Mouse (Mus musculus) intestine, postnatal 0 days (tissue): ENCODE measurements around the gene Sipa1l2. TPM values are rescaled to one million over a fixed set of nuclear protein-coding genes. Genes with fewer than 3 reads are reported as not detected.
"Not testable (repeated sequence)": the region's sequence is repeated elsewhere in the genome, so short reads cannot be mapped to it uniquely, and the experiment has no call there.

ENCODE experiments used
- ATAC-seq: fragments of 200-750 bp; cut with Nextera tagmentation; 2 replicates; pipeline ENCODE4 v1.8.0; 2017; ENCODE audit warnings: mild to moderate bottlenecking, moderate TSS enrichment, moderate library complexity
- H3K27ac ChIP-seq: fragments of 300-500 bp; sonication (generic); 2 replicates; pipeline ENCODE4 v1.5.1; 2014; ENCODE audit warnings: mild to moderate bottlenecking, low read depth, low read length, moderate library complexity
- H3K27me3 ChIP-seq: fragments of 300-500 bp; sonication (generic); replicated peaks from 2 replicates; pipeline ENCODE4 v1.6.1; 2014; ENCODE audit warnings: low read length, mixed read lengths; ENCODE audit not compliant: control insufficient read depth, insufficient read depth
- H3K36me3 ChIP-seq: fragments of 300-500 bp; sonication (generic); 2 replicates; pipeline ENCODE4 v1.6.1; 2014; ENCODE audit warnings: mild to moderate bottlenecking, moderate library complexity; ENCODE audit not compliant: control insufficient read depth, insufficient read depth
- H3K4me1 ChIP-seq: fragments of 300-500 bp; sonication (generic); replicated peaks from 2 replicates; pipeline ENCODE4 v1.6.1; 2014; ENCODE audit warnings: antibody characterized with exemption, low read length, mixed read lengths; ENCODE audit not compliant: control insufficient read depth, insufficient read depth
- H3K4me2 ChIP-seq: fragments of 300-500 bp; sonication (generic); replicated peaks from 2 replicates; pipeline ENCODE4 v1.6.1; 2014; ENCODE audit warnings: low read depth, mild to moderate bottlenecking, moderate library complexity
- H3K4me3 ChIP-seq: fragments of 300-500 bp; sonication (generic); 2 replicates; pipeline ENCODE4 v1.5.1; 2014; ENCODE audit warnings: low read depth, low read length
- H3K9ac ChIP-seq: fragments of 300-500 bp; sonication (generic); 2 replicates; pipeline ENCODE4 v1.6.1; 2014; ENCODE audit warnings: mild to moderate bottlenecking, low read depth, low read length
- H3K9me3 ChIP-seq: fragments of 300-500 bp; sonication (generic); 2 replicates; pipeline ENCODE4 v1.6.1; 2016; ENCODE audit warnings: mixed run types; ENCODE audit not compliant: control insufficient read depth
- CTCF ChIP-seq: sonication (generic); IDR thresholded peaks from 2 replicates; pipeline ENCODE4 v1.5.1; 2016; ENCODE audit warnings: low read depth, mild to moderate bottlenecking, control low read depth, antibody characterized with exemption, moderate library complexity
- WGBS: fragments of 180-500 bp; shearing (Covaris S2); extraction: QIAGEN DNeasy Blood & Tissue Kit; methylation state at CpG from one replicate; pipeline ENCODE4 v1.1.7; 2014; 5-methylcytosine and 5-hydroxymethylcytosine counted together
- polyA plus RNA-seq: library from polyadenylated mRNA; unstranded; fragments of >200 nt; fragmentation: Nextera tagmentation; extraction: Ambion mirVana; gene quantifications from 2 replicates; pipeline ENCODE4 v1.2.1, GENCODE M21; 2015

The Sipa1l2 gene
- polyA plus RNA-seq, 1 experiment from 2014 or later = 4.5 TPM

GRCm38 (mm10) chr8:125527941-125528340 is 41.7 kb downstream of the Sipa1l2 start:
- peaks cover 12% of the 10 kb centered on the region; the same call in 1 of the 2 replicates for H3K4me1 ChIP-seq
- ATAC-seq = no peak
- H3K27ac ChIP-seq = no peak overlapping the region
- no peaks in the 10 kb centered on the region for H3K27me3 ChIP-seq
- WGBS = 76% methylated on average over 3 of the region's 3 CpGs
- no peak overlapping the region for H3K9ac ChIP-seq
- H3K9me3 ChIP-seq = no peaks in the 10 kb centered on the region
- no peak for TF ChIP-seq CTCF
- H3K4me2 ChIP-seq = no peak overlapping the region
- no peaks in the 10 kb centered on the region for H3K36me3 ChIP-seq
- H3K4me3 ChIP-seq = no peak overlapping the region

- Histone ChIP-seq H3K36me3 (no peaks in the 10 kb centered on the region), H3K9ac (no peak overlapping the region), H3K27me3 (no peaks in the 10 kb centered on the region), H3K4me2 (no peak overlapping the region), H3K4me1 (peaks cover 10% of the 10 kb centered on the region; the same call in 1 of the 2 replicates), H3K27ac (no peak overlapping the region), H3K9me3 (no peaks in the 10 kb centered on the region), H3K4me3 (no peak overlapping the region)
- WGBS = 51% methylated on average over 7 of the region's 7 CpGs
- ATAC-seq = no peak
- TF ChIP-seq CTCF = no peak
These were observed 42.6 kb downstream of the Sipa1l2 start for GRCm38 (mm10) chr8:125526999-125527398.

- WGBS = 70% methylated on average over 7 of the region's 7 CpGs
- no peaks in the 10 kb centered on the region for H3K36me3 ChIP-seq
- H3K4me1 ChIP-seq = 0 out of 2 replicates have a peak, but pooled peaks cover 8% of the 10 kb centered on the region
- H3K9ac ChIP-seq = no peak overlapping the region
- no peak overlapping the region for H3K27ac ChIP-seq
- no peak for ATAC-seq
- TF ChIP-seq CTCF = no peak
- no peaks in the 10 kb centered on the region for H3K27me3 ChIP-seq
- no peaks in the 10 kb centered on the region for H3K9me3 ChIP-seq
- H3K4me2 ChIP-seq = no peak overlapping the region
- no peak overlapping the region for H3K4me3 ChIP-seq
These were observed 43.0 kb downstream of the Sipa1l2 start for GRCm38 (mm10) chr8:125526582-125526981.

- Histone ChIP-seq H3K4me2 (no peak overlapping the region), H3K27ac (no peak overlapping the region), H3K27me3 (no peaks in the 10 kb centered on the region), H3K9ac (no peak overlapping the region), H3K9me3 (no peaks in the 10 kb centered on the region), H3K4me3 (no peak overlapping the region), H3K36me3 (no peaks in the 10 kb centered on the region), H3K4me1 (no peaks in the 10 kb centered on the region)
- 63% methylated on average over 2 of the region's 2 CpGs for WGBS
- no peak for TF ChIP-seq CTCF
- ATAC-seq = no peak
These were observed 45.1 kb downstream of the Sipa1l2 start for GRCm38 (mm10) chr8:125524479-125524878.

GRCm38 (mm10) chr8:125523213-125523612 is 46.4 kb downstream of the Sipa1l2 start:
- Histone ChIP-seq H3K9ac (no peak overlapping the region), H3K27me3 (no peaks in the 10 kb centered on the region), H3K9me3 (no peaks in the 10 kb centered on the region), H3K4me3 (no peak overlapping the region), H3K4me2 (no peak overlapping the region), H3K4me1 (no peaks in the 10 kb centered on the region), H3K36me3 (no peaks in the 10 kb centered on the region), H3K27ac (no peak overlapping the region)
- WGBS = 40% methylated on average over 5 of the region's 5 CpGs
- ATAC-seq = no peak
- TF ChIP-seq CTCF = no peak

GRCm38 (mm10) chr8:125522151-125522550 is 47.5 kb downstream of the Sipa1l2 start:
- Histone ChIP-seq H3K4me2 (no peak overlapping the region), H3K36me3 (no peaks in the 10 kb centered on the region), H3K27ac (no peak overlapping the region), H3K9ac (no peak overlapping the region), H3K4me3 (no peak overlapping the region), H3K9me3 (no peaks in the 10 kb centered on the region), H3K4me1 (0 out of 2 replicates have a peak, but pooled peaks cover under 1% of the 10 kb centered on the region), H3K27me3 (no peaks in the 10 kb centered on the region)
- 70% methylated on average over 6 of the region's 6 CpGs for WGBS
- no peak for ATAC-seq
- no peak for TF ChIP-seq CTCF

GRCm38 (mm10) chr8:125521087-125521486 is 48.5 kb downstream of the Sipa1l2 start:
- no peak for TF ChIP-seq CTCF

GRCm38 (mm10) chr8:125520308-125520707 is 49.3 kb downstream of the Sipa1l2 start:
- not testable (repeated sequence) for H3K9ac ChIP-seq, ATAC-seq, H3K9me3 ChIP-seq, H3K4me3 ChIP-seq, H3K27ac ChIP-seq, H3K4me2 ChIP-seq, H3K36me3 ChIP-seq, H3K27me3 ChIP-seq, H3K4me1 ChIP-seq
- 84% methylated on average over 2 of the region's 2 CpGs for WGBS

More at GRCm38 (mm10) chr8:125521087-125521486, 48.5 kb downstream of the Sipa1l2 start:
- Histone ChIP-seq H3K4me1 (0 out of 2 replicates have a peak, but pooled peaks cover 4% of the 10 kb centered on the region), H3K9ac (no peak overlapping the region), H3K36me3 (no peaks in the 10 kb centered on the region), H3K4me3 (no peak overlapping the region), H3K9me3 (no peaks in the 10 kb centered on the region), H3K4me2 (peak overlapping the region; percentile 1; the same call in 1 of the 2 replicates), H3K27me3 (no peaks in the 10 kb centered on the region), H3K27ac (peak overlapping the region; percentile 28; the same call in 1 of the 2 replicates)
- peak; percentile 70 for ATAC-seq
- whole genome bisulfite sequencing = 31% methylated on average over 7 of the region's 7 CpGs
